Mouse (Mus musculus): ENCODE measurements around the gene Akap14.
A peak's percentile ranks its signal among the peaks of the same experiment; 100 is the strongest.

- no peak for TF ChIP-seq ZKSCAN1 (IDR thresholded peaks at IDR 0.05; ENCODE audit: borderline replicate concordance, low read depth, low read length)
- TF ChIP-seq HCFC1 (IDR thresholded peaks at IDR 0.05; ENCODE audit: low read depth, low read length), result no peak
- TF ChIP-seq EP300 (IDR thresholded peaks at IDR 0.05; ENCODE audit: low read length), result no peak
- TF ChIP-seq CTCF (conservative IDR thresholded peaks at IDR 0.05 in 1 of 2, IDR thresholded peaks at IDR 0.05 in 1 of 2; ENCODE audit: low read depth in 2 of 2, low read length in 2 of 2), result peak in 1 of 2 experiments; percentile 51; a peak in 2 of 4 replicates
Measured at GRCm38 (mm10) chrX:37103826-37104225, 64.8 kb downstream of the Akap14 start.

Data from CH12.LX (cell line).